Mouse (Mus musculus) lung, embryonic 16.5 days (tissue): ENCODE results near the gene Cel. TPM values are rescaled to one million over a fixed set of nuclear protein-coding genes. Genes with fewer than 3 reads are reported as not detected.
"Not testable (repeated sequence)": the region's sequence is repeated elsewhere in the genome, so short reads cannot be mapped to it uniquely, and the experiment has no call there.

Source experiments
- ATAC-seq: fragments of 200-750 bp; cut with Nextera tagmentation; 2 replicates; pipeline ENCODE4 v1.8.0; 2017; ENCODE audit warnings: low read depth, mild to moderate bottlenecking, moderate library complexity
- H3K27ac ChIP-seq: fragments of 300-500 bp; sonication (generic); 2 replicates; pipeline ENCODE4 v1.5.1; 2014; ENCODE audit warnings: mild to moderate bottlenecking, control low read depth, low read length
- H3K27me3 ChIP-seq: fragments of 300-500 bp; sonication (generic); 2 replicates; pipeline ENCODE4 v1.6.1; 2014; ENCODE audit warnings: low read depth, low read length, mixed read lengths; ENCODE audit not compliant: control insufficient read depth, insufficient read depth
- H3K36me3 ChIP-seq: fragments of 300-500 bp; sonication (generic); 2 replicates; pipeline ENCODE4 v1.6.1; 2014; ENCODE audit warnings: low read length; ENCODE audit not compliant: control insufficient read depth, insufficient read depth
- H3K4me1 ChIP-seq: fragments of 300-500 bp; sonication (generic); replicated peaks from 2 replicates; pipeline ENCODE4 v1.6.1; 2014; ENCODE audit warnings: low read length, mixed read lengths; ENCODE audit not compliant: control insufficient read depth, insufficient read depth
- H3K4me2 ChIP-seq: fragments of 300-500 bp; sonication (generic); 2 replicates; pipeline ENCODE4 v1.6.1; 2014; ENCODE audit warnings: low read depth, low read length, control low read depth
- H3K4me3 ChIP-seq: fragments of 300-500 bp; sonication (generic); 2 replicates; pipeline ENCODE4 v1.5.1; 2014; ENCODE audit warnings: mild to moderate bottlenecking, low read length, control low read depth
- H3K9ac ChIP-seq: fragments of 300-500 bp; sonication (generic); 2 replicates; pipeline ENCODE4 v1.6.1; 2014; ENCODE audit warnings: low read length, control low read depth
- H3K9me3 ChIP-seq: fragments of 300-500 bp; sonication (generic); 2 replicates; pipeline ENCODE4 v1.6.1; 2016; ENCODE audit warnings: low read length; ENCODE audit not compliant: control insufficient read depth
- WGBS: fragments of 180-500 bp; shearing (Covaris S2); extraction: QIAGEN DNeasy Blood & Tissue Kit; methylation state at CpG from one replicate; pipeline ENCODE4 v1.1.7; 2014; 5-methylcytosine and 5-hydroxymethylcytosine counted together
- polyA plus RNA-seq: library from polyadenylated mRNA; unstranded; fragments of >200 nt; fragmentation: Nextera tagmentation; extraction: Ambion mirVana; gene quantifications from 2 replicates; pipeline ENCODE4 v1.2.1, GENCODE M21; 2015

Cel gene
- polyA plus RNA-seq, 1 experiment from 2014 or later, result 0.10 TPM

DNA sequence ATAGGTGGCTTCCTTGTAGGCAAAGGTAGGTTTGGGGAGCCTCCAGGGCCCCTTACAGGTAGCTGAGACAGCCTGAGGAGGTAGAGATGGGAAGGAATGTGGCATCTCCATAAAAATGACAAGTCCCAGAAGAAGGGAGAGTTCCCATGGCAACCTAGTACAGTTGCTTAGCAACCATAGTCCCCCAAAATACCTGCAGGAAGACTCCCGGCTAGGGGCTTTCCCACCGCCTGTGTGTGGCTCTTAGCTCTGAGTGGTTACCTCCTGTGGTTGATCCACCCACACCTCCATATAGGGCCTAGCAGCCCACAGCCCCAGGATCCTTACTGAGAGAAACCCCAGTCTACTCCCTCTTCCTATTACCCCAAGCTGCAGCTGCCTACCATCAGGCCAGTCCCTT is 45.0 kb downstream of the Cel start:
- Histone ChIP-seq H3K4me1 (peaks cover 11% of the 10 kb centered on the region), H3K36me3 (no peaks in the 10 kb centered on the region), H3K9ac (no peak overlapping the region), H3K9me3 (no peaks in the 10 kb centered on the region), H3K4me2 (no peak overlapping the region), H3K27ac (no peak overlapping the region), H3K4me3 (no peak overlapping the region), H3K27me3 (no peaks in the 10 kb centered on the region)
- 32% methylated on average over 2 of the region's 2 CpGs for WGBS
- ATAC-seq, result no peak

GRCm38 (mm10) chr2:28517206-28517909 is 45.8 kb downstream of the Cel start:
- Histone ChIP-seq H3K4me3 (no peak overlapping the region), H3K4me2 (no peak overlapping the region), H3K9ac (no peak overlapping the region), H3K27me3 (no peaks in the 10 kb centered on the region), H3K27ac (no peak overlapping the region), H3K4me1 (peaks cover 11% of the 10 kb centered on the region), H3K36me3 (no peaks in the 10 kb centered on the region), H3K9me3 (no peaks in the 10 kb centered on the region)
- peak; percentile 29; the same call in 1 of the 2 replicates for ATAC-seq
- 48% methylated on average over 5 of the region's 5 CpGs for WGBS

- Histone ChIP-seq H3K36me3 (no peaks in the 10 kb centered on the region), H3K9me3 (no peaks in the 10 kb centered on the region), H3K9ac (peak overlapping the region; percentile 86), H3K27ac (no peak overlapping the region), H3K4me2 (peak overlapping the region; percentile 98), H3K4me3 (peak overlapping the region; percentile 74), H3K27me3 (no peaks in the 10 kb centered on the region), H3K4me1 (peaks cover 11% of the 10 kb centered on the region)
- ATAC-seq, result peak; percentile 21; the same call in 1 of the 2 replicates
- 19% methylated on average over 5 of the region's 5 CpGs for whole genome bisulfite sequencing
Measured at GRCm38 (mm10) chr2:28514489-28514888, 48.7 kb downstream of the Cel start.

DNA sequence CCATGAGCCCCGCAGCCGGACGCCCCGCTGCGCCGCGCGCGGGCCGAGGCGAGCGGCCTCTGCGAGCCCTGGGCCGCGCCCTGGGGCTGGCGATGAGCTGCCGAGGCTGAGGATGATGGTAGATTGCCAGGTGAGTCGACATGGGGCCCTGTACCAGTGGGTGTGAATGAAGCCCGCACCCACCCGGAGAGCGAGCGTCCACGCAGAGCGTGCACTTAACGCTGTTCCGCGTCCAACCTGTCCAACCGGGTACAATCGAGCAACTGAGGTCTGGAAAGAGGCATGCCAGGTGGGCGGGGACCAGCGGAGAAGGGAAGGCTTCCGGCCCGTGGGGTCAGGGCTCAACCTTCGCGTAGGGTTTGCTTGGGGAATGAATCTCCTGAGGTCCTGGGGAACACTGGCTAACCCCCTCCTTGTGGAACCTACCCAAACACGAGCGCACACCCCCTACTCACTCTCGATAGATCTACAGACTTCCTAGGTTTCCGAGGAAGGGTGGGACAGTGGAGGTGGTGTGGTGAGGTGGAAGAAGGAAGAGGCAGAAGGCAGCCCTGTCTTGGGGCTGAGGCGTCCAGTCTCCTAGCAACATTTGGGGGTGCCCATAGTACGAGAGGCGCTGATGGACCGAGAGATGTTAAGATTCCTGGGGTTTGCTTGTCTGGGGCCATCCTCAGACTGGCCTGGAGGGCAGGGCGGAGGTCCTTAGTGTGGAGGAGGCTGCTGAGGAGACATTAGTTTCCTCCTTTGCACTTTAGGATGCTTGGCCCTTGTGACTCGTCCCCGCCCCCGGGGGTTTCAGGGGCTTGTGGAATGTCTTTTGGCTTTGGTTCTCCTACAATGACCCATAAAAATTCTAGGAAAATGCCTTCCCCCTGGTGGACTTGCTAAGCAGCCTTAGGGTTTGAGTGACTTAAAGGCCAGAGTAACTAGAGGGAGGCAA is 49.5 kb downstream of the Cel start:
- Histone ChIP-seq H3K36me3 (no peaks in the 10 kb centered on the region), H3K4me1 (peaks cover 11% of the 10 kb centered on the region), H3K27me3 (no peaks in the 10 kb centered on the region), H3K27ac (peak overlapping the region; percentile 67), H3K9ac (peak overlapping the region; percentile 86), H3K4me2 (peak overlapping the region; percentile 98), H3K9me3 (no peaks in the 10 kb centered on the region), H3K4me3 (peak overlapping the region; percentile 74)
- ATAC-seq, result peak; percentile 53
- WGBS, result 6% methylated on average over 37 of the region's 47 CpGs

DNA sequence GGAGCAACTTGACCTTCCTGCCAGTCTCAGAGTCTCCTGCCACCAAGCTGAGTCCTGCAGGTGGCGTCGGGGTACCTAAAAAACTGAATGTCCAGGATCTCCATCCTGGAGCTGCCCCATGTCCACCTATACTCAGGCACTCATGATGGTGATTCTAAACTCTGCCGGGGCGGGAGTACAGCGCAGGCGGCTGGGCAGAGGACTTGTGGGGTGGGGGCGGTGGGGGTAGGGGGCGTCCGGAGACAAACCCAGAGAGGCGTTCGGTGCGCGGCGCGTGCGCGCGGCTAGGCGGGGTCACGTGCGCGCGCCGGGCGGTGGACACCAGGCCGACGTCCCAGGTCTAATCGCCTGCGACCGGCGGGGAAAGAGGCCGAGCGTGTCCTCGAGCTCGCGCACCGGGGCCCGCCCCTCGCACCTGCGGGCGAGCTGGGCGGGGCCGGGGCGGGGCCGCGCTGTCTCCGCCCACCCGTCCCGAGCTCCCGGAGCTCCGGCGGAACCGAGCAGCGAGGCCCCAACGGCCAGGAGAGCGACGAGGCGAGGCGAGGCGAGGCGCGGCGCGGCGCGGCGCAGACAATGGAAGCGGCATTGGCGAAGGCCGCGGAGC is 50.3 kb downstream of the Cel start, which contains the start of gene Ralgds:
Gene Ralgds, plus strand, starts transcription at position 328 of the 604 bp plus-strand sequence.
- Histone ChIP-seq H3K27me3 (no peaks in the 10 kb centered on the region), H3K9ac (peak within 1 kb of the TSS; percentile 86), H3K4me3 (peak within 1 kb of the TSS; percentile 74), H3K36me3 (no peaks in the 10 kb centered on the region), H3K4me2 (peak within 1 kb of the TSS; percentile 98), H3K9me3 (no peaks in the 10 kb centered on the region), H3K4me1 (peaks cover 11% of the 10 kb centered on the region), H3K27ac (peak within 1 kb of the TSS; percentile 67)
- peak; percentile 76 for ATAC-seq
- WGBS, result under 1% methylated on average over 46 of the region's 71 CpGs

GRCm38 (mm10) chr2:28511600-28511999 is 51.6 kb downstream of the Cel start:
- peaks cover 11% of the 10 kb centered on the region for H3K4me1 ChIP-seq
- not testable (repeated sequence) for H3K27ac ChIP-seq, H3K36me3 ChIP-seq, H3K4me3 ChIP-seq, ATAC-seq, H3K4me2 ChIP-seq, H3K9ac ChIP-seq, H3K9me3 ChIP-seq, H3K27me3 ChIP-seq
- 45% methylated on average over 5 of the region's 5 CpGs for WGBS

DNA sequence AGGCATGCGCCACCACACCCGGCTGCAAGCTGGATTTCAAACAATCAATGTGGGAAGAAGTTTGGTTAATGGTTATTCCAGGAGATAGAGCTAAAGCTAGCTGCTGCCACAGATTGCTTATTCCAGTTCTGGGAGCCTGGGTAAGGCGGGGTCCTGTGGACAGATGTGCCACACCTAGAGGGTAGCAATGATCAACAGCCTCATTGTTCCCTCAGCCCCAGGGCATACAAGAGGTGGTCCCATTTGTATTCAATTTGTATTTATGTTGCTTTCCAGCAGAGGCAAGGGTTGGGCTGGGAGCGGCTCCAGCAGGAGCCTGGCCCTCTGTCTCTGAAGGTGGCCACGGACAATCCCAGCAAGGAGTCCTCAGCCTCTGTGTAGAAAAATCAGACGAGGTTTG is 56.9 kb downstream of the Cel start:
- 80% methylated on average over 6 of the region's 6 CpGs for WGBS
- Histone ChIP-seq H3K9me3 (no peaks in the 10 kb centered on the region), H3K4me3 (no peak overlapping the region), H3K4me1 (no peaks in the 10 kb centered on the region), H3K9ac (no peak overlapping the region), H3K4me2 (no peak overlapping the region), H3K27ac (no peak overlapping the region), H3K27me3 (no peaks in the 10 kb centered on the region), H3K36me3 (no peaks in the 10 kb centered on the region)
- ATAC-seq, result no peak

DNA sequence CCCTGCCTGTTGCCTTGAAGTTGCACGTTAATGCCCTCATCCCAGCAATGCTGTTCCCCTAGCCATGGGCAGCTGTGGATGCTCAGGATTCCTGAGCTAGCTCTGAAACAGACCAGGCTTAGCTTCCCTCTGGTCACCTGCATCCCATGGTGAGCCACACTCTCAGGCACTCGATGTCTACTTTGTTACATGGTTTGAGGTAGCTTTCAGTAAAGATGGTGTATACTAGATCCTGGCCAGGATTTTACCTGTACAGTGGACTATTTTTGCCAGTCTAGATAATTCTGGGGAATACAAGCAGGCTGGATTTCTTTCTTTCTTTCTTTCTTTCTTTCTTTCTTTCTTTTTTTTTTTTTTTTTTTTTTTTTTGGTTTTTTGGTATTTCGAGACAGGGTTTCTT is 57.4 kb downstream of the Cel start, which contains the start of gene Gm10134:
Gene Gm10134, plus strand, starts transcription at position 301 of the 400 bp plus-strand sequence.
- WGBS, result 60% methylated on average over 3 of the region's 3 CpGs
- Histone ChIP-seq H3K9ac (no peak within 1 kb of the TSS), H3K27ac (no peak within 1 kb of the TSS), H3K9me3 (no peaks in the 10 kb centered on the region), H3K36me3 (no peaks in the 10 kb centered on the region), H3K4me2 (no peak within 1 kb of the TSS), H3K27me3 (no peaks in the 10 kb centered on the region), H3K4me1 (no peaks in the 10 kb centered on the region), H3K4me3 (no peak within 1 kb of the TSS)
- no peak for ATAC-seq
